Mouse (Mus musculus): ENCODE results near the gene Ascl1. TPM values are rescaled to one million over a fixed set of nuclear protein-coding genes. Genes with fewer than 3 reads are reported as not detected.

Gene Ascl1
- polyA plus RNA-seq, 1 experiment from 2014 or later: 0.15 TPM

DNA sequence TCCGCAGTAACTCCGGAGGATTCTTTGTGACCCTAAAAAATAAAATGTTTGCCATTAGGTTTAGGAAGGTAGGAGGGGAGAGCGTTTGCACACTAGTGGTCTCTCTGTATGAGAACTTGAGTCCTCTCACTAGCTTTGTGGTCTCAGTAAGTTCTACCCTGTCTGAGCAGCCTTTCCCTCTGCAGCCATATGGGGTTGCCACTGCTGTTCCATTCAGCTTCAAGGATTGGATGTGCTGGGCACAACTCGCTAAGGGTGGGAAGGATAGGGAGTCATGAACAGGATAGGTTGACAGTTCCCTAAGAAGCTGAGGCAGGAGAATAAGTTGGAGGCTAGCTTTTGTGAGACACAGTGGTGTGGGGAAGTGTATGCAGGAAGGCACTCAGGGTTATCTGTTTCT is 716 bp upstream of the Ascl1 start:
- H3K4me1 ChIP-seq: peaks cover 33% of the 10 kb centered on the region
- H3K9me3 ChIP-seq (replicated peaks): no peaks in the 10 kb centered on the region
- no peaks in the 10 kb centered on the region for H3K36me3 ChIP-seq
- peaks cover 98% of the 10 kb centered on the region for H3K27me3 ChIP-seq (ENCODE audit: low read depth, poor library complexity, severe bottlenecking)
- peak; percentile 37 for DNase-seq (ENCODE audit: low spot score)
- under 1% methylated on average over 4 of the region's 4 CpGs for WGBS
- H3K27ac ChIP-seq: no peak overlapping the region
- peak overlapping the region; percentile 65 for H3K4me3 ChIP-seq

DNA sequence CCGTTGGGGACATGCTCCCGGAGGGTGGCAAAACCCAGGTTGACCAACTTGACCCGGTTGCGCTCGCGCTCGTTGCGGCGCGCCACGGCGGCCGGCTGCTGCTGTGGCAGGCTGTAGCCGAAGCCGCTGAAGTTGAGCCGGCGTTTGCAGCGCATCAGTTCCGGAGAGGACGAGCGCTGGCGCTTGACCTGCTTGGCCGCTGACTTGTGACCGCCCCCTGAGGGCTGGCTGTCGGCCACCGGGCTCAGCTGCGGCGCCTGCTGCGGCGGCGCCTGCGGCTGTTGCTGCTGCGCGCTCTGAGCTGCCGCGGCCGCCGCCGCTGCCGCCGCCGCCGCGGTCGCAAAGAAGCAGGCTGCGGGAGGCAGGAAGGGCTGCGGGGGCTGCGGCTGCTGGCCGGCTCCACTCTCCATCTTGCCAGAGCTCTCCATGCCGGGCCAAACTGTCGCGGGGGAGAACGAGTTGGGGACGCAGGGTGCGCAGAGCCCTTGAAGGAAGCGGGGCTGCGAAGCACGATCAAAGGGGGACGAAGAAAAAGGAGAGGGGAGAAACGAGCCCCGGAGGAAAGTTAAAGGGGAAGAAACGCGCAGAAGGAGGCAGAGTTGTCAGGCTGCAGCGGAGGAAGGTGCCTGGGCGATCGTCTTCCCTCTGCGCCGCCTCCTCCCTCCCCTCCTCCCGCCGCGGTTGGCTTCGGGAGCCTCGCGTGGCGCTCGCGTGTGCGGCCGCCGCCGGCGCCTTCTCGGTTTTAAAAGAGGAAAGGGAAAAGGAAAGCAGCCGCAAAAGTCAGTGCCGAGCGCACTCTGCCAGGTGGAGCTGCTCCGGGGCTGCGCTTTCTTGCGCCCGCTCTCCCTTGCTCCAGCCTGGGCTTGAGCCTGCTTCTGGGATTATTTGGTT is 554 bp downstream of the Ascl1 start:
- H3K27ac ChIP-seq: peak overlapping the region; percentile 53; the same call in 1 of the 2 replicates
- under 1% methylated on average over 76 of the region's 90 CpGs for WGBS
- DNase-seq (ENCODE audit: low spot score): peak; percentile 72
- peaks cover 41% of the 10 kb centered on the region for H3K4me1 ChIP-seq
- no peaks in the 10 kb centered on the region for H3K36me3 ChIP-seq
- H3K27me3 ChIP-seq (ENCODE audit: low read depth, poor library complexity, severe bottlenecking): peaks cover 98% of the 10 kb centered on the region
- no peaks in the 10 kb centered on the region for H3K9me3 ChIP-seq (replicated peaks)
- peak overlapping the region; percentile 65 for H3K4me3 ChIP-seq

DNA sequence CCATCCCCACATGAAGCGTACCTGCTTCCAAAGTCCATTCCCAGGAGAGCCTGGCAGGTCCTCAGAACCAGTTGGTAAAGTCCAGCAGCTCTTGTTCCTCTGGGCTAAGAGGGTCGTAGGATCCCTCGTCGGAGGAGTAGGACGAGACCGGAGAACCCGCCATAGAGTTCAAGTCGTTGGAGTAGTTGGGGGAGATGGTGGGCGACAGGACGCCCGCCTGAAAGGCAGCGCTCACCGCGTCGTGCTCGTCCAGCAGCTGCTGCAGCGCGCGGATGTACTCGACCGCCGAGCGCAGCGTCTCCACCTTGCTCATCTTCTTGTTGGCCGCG is 1.2 kb downstream of the Ascl1 start:
- peak overlapping the region; percentile 65 for H3K4me3 ChIP-seq
- no peaks in the 10 kb centered on the region for H3K9me3 ChIP-seq (replicated peaks)
- H3K27ac ChIP-seq: no peak overlapping the region
- DNase-seq (ENCODE audit: low spot score): no peak
- H3K27me3 ChIP-seq (ENCODE audit: low read depth, poor library complexity, severe bottlenecking): peaks cover 99% of the 10 kb centered on the region
- peaks cover 41% of the 10 kb centered on the region for H3K4me1 ChIP-seq
- no peaks in the 10 kb centered on the region for H3K36me3 ChIP-seq
- 0% methylated on average over 26 of the region's 26 CpGs for WGBS

DNA sequence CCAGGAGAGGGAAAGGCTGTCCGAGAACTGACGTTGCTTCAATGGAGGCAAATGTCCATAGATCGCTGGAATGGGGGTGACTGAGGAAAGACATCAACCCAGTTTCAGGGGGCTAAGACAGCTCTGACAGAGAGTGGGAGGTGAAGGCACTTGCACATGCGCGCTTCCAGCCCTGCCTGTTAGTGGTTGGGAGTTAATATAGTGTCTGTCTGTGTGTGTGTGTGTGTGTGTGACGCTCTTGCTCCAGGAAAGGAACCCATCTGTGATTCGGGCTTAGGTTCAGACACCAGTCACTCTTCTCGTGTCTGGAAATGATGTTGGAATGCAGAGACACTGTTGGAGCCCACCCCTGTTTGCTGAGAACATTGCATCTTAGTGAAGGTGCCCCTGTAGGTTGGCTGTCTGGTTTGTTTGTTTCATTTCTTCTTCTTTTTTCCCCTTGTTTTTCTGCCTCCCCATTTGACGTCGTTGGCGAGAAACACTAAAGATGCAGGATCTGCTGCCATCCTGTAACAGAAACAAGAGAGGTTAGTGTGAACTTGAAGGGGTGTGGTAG is 1.9 kb downstream of the Ascl1 start:
- DNase-seq (ENCODE audit: low spot score): peak; percentile 40
- 3% methylated on average over 11 of the region's 11 CpGs for WGBS
- H3K27me3 ChIP-seq (ENCODE audit: low read depth, poor library complexity, severe bottlenecking): peaks cover 99% of the 10 kb centered on the region
- H3K36me3 ChIP-seq: no peaks in the 10 kb centered on the region
- H3K9me3 ChIP-seq (replicated peaks): no peaks in the 10 kb centered on the region
- H3K4me1 ChIP-seq: peaks cover 42% of the 10 kb centered on the region
- no peak overlapping the region for H3K4me3 ChIP-seq
- H3K27ac ChIP-seq: no peak overlapping the region

DNA sequence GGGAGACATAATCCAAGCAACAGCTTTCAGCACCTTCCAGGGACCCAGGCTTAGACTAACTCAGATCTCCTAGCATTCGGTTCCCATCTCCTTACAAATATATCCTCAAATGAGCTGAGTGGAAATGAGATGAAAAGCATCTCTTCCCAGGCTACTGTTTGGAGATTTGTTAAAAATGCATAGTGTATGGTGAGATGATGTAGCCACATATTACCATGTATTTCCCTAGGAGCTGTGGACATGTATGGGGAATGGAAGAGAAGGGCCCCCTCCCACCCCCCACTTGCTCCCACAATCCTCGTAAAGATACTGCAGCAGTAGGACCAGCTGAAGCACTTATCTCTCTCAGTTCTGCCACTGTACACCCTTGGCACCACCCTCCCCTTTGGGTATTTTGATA is 3.1 kb downstream of the Ascl1 start:
- Histone ChIP-seq H3K27me3 (ENCODE audit: low read depth, poor library complexity, severe bottlenecking) (peaks cover 99% of the 10 kb centered on the region), H3K27ac (no peak overlapping the region), H3K4me1 (peaks cover 54% of the 10 kb centered on the region), H3K4me3 (no peak overlapping the region), H3K36me3 (no peaks in the 10 kb centered on the region), H3K9me3 (replicated peaks) (no peaks in the 10 kb centered on the region)
- WGBS: 8% methylated on average over 2 of the region's 2 CpGs
- DNase-seq (ENCODE audit: low spot score): no peak

DNA sequence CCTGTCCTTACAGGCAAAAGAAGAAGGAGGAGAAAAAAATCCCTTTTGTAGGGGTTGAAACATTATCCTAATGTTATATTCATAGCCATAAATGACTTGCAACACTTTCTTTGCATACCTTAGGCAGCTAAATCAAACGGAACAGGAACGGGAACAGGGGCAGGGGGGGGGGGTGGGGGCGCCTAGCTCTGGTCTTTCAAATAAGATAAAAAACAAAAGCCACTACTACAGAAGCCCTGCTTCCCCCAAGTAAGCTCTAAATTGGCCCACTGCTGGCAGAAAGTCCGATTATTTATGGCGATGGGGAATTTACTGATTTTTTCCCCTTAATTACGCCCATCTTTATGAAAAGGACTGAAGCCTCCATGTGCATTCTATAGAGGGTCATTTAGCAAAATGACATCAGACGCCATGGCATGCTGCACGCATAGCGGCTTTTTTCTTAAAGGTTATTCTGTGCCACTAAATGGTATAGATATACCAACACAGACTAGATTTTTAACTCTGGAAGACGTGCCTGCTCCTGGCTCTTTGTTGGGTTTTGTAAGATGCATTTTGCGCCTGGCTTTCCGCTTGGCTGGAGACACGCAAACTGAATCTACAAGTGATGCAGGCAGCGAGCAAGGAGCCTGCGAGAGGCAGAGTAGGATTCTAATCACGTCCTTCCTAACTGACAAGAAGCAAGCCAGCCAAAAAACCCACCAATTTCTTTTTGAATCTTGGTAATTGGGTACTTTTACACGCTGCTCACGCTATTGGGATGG is 4.0 kb downstream of the Ascl1 start:
- WGBS: 4% methylated on average over 18 of the region's 18 CpGs
- peak; percentile 46 for DNase-seq (ENCODE audit: low spot score)
- H3K4me3 ChIP-seq: no peak overlapping the region
- peaks cover 54% of the 10 kb centered on the region for H3K4me1 ChIP-seq
- H3K27me3 ChIP-seq (ENCODE audit: low read depth, poor library complexity, severe bottlenecking): peaks cover 99% of the 10 kb centered on the region
- H3K27ac ChIP-seq: no peak overlapping the region
- H3K36me3 ChIP-seq: no peaks in the 10 kb centered on the region
- H3K9me3 ChIP-seq (replicated peaks): no peaks in the 10 kb centered on the region

DNA sequence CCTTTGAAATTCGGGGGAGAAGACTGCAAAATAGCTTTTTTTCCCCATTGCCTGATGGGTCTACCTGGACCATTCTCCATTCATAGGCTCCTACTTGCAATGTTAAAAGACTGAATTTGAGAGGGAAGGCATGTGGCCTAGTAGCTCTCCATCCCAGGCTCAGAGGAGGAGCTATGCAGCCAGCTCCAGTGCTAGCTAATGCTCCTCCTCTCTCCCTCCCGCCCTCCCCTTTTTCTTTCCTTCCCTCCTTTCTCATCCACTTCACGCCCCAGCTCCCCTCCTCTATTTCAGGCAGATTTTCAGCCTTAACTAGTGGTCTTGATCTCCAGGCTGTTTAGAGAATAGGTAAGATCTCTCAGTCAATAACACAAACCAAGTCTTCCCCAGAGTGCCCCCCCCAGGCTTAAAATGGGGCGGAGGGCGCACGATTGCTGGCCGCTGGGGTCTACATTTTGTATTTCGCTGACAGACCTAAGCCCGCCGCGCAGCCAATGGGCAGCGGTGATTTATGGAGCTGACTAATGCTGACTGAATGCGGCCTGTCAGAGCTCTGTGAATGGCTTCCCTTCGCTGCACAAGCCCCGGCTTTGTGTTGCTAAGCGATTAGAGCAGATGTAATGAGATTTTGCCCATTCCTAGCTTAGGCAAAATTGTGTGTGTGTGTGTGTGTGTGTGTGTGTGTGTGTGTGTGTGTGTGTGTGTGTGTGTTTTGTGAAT is 4.9 kb downstream of the Ascl1 start:
- Histone ChIP-seq H3K4me1 (peaks cover 45% of the 10 kb centered on the region), H3K9me3 (replicated peaks) (no peaks in the 10 kb centered on the region), H3K36me3 (no peaks in the 10 kb centered on the region), H3K27me3 (ENCODE audit: low read depth, poor library complexity, severe bottlenecking) (peaks cover 95% of the 10 kb centered on the region), H3K27ac (no peak overlapping the region), H3K4me3 (peak overlapping the region; percentile 25; the same call in 1 of the 2 replicates)
- DNase-seq (ENCODE audit: low spot score): peak; percentile 57
- WGBS: 0% methylated on average over 16 of the region's 16 CpGs

DNA sequence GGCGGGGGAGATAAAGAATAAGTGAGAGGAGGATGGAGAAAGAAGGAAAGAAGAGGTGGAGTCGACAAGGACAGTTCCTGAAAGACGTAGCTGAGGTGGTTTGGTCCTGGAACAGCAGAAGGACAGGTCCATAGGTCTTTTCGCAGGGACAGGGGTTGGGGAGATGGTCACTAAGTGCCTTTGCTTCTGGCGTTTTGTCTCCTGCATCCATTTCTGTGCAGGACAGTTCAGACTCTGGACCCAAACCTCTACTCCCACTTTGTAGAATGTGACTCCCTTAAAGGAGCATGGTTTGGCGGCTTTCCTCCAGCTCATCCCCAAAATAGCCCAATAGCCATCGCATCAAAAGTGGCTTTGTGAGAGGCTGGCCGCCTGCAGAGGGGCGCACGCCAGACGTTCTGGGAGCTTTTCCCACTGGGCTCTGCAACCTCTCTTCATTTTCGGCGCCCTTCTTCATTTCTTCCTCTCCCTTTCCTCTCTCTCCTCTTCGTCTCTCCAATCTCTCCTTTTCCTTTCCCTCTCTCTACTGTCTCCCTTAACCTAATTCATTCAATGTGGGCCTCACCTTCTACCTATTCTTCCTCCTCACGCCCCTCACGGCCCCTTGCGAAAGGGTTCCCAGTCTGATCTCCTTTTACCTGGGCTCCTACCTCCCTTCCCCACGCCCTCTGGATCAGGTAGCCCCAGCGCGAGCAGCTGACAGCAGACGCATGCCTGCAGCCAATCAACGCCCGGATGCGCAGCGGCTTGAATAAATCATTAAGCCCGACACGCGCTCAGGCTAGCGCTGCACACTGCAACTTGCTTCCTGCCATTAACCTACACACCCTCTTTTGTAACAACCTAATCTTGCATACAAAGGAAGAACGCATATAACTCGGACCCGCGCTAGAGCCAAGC is 7.5 kb downstream of the Ascl1 start:
- Histone ChIP-seq H3K36me3 (no peaks in the 10 kb centered on the region), H3K27ac (no peak overlapping the region), H3K4me3 (peak overlapping the region; percentile 39), H3K27me3 (ENCODE audit: low read depth, poor library complexity, severe bottlenecking) (peaks cover 81% of the 10 kb centered on the region), H3K4me1 (peaks cover 31% of the 10 kb centered on the region), H3K9me3 (replicated peaks) (no peaks in the 10 kb centered on the region)
- WGBS: under 1% methylated on average over 33 of the region's 33 CpGs
- peak; percentile 57 for DNase-seq (ENCODE audit: low spot score)

DNA sequence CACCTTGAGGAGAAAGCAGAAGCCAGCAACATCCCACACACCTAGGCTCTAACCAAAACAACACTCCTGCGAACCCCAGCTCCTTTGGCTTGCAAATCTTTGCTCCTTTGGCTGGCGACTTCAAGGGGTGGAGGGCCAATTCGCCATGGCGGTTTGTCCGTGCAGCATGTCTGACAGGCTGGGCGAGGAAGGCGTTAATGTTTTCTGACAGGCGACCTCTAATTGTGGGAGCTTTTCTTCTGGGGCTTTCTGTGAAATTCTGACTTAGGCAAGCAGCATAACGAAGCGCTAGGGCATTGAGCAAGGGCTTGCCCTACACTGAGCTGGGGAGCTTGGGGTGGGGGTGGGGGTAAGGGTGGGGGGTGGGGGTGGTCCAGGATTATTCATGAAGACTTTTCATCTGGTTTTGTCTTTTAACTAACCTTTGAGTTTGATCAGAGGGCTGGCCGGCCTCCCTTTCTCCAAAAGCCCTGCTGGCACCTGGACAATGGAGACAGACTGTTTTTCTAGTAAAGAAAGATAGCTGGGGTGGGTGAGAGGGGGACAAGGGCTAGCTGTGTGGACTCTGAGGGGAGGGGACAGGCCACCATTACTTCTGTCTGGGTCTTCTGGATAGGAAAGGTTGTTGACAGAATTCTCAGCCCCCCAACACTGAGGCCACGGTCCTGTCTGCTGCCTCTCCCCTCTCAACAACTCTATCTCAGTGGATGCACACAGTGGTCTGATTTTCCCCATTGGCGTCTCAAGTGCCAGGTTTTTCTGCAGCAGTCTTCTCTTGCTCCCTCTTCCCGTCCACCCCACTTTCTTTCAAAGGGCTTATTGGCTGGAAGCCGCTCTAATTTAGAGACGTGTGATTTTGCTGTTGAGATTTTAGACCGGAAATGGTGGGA is 8.4 kb downstream of the Ascl1 start:
- H3K27ac ChIP-seq: no peak overlapping the region
- H3K4me3 ChIP-seq: 0 out of 2 replicates have a peak overlapping the region, but pooled peaks have one; percentile 39
- no peak for DNase-seq (ENCODE audit: low spot score)
- 1% methylated on average over 17 of the region's 17 CpGs for WGBS
- H3K27me3 ChIP-seq (ENCODE audit: low read depth, poor library complexity, severe bottlenecking): peaks cover 72% of the 10 kb centered on the region
- no peaks in the 10 kb centered on the region for H3K36me3 ChIP-seq
- peaks cover 31% of the 10 kb centered on the region for H3K4me1 ChIP-seq
- H3K9me3 ChIP-seq (replicated peaks): no peaks in the 10 kb centered on the region

DNA sequence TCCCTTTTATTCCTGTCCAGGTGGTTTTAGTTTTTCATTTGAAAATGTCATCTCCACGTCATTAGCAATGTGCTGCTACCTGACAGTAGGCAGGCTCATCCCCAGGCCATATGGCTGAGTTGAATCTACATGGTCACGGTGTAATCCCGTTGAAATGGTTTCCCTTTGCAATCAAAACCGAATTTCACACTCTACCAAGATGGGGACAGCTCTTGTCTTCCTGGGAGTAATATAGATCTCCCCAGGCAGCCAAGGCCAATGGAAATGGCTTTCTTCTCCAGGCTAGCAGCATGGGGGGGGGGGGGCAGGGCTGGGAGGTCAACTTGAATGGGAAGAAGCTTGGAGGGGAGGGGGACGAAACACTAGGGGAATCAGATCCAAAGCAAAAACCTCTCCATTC is 15.6 kb downstream of the Ascl1 start:
- no peak overlapping the region for H3K27ac ChIP-seq
- H3K4me3 ChIP-seq: no peak overlapping the region
- H3K27me3 ChIP-seq (ENCODE audit: low read depth, poor library complexity, severe bottlenecking): peaks cover 9% of the 10 kb centered on the region; the same call in 1 of the 2 replicates
- DNase-seq (ENCODE audit: low spot score): no peak
- no peaks in the 10 kb centered on the region for H3K4me1 ChIP-seq
- WGBS: 69% methylated on average over 5 of the region's 5 CpGs
- no peaks in the 10 kb centered on the region for H3K36me3 ChIP-seq
- H3K9me3 ChIP-seq (replicated peaks): no peaks in the 10 kb centered on the region

DNA sequence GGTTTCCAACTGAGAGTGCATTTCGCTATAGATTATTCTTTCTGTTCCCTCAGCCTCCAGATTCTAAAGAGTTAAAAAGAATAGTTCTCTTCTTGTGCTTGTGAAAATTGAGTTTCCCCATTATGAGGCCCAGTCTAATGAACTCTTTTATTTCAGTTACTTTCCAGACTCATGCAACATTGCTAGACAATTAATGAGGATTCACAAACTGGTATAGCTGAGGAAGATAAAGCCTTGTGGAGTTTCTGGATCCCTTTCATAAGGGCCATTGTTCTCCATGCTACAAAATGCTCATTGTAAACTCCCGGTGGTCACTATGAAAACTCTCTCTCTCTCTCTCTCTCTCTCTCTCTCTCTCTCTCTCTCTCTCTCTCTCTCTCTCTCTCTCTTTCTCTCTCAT is 18.5 kb downstream of the Ascl1 start:
- no peaks in the 10 kb centered on the region for H3K4me1 ChIP-seq
- H3K4me3 ChIP-seq: no peak overlapping the region
- no peak for DNase-seq (ENCODE audit: low spot score)
- 84% methylated on average over 2 of the region's 2 CpGs for WGBS
- no peak overlapping the region for H3K27ac ChIP-seq
- H3K36me3 ChIP-seq: no peaks in the 10 kb centered on the region
- no peaks in the 10 kb centered on the region for H3K27me3 ChIP-seq (ENCODE audit: low read depth, poor library complexity, severe bottlenecking)
- H3K9me3 ChIP-seq (replicated peaks): no peaks in the 10 kb centered on the region

Measured in limb, embryonic 10.5 days (tissue).